Mouse (Mus musculus): ENCODE measurements around the gene Teddm3. TPM values are rescaled to one million over a fixed set of nuclear protein-coding genes. Genes with fewer than 3 reads are reported as not detected.
A peak's percentile ranks its signal among the peaks of the same experiment; 100 is the strongest.
"Not testable (repeated sequence)": the region's sequence is repeated elsewhere in the genome, so short reads cannot be mapped to it uniquely, and the experiment has no call there.

The Teddm3 gene
- 0.12 TPM in 1 of 2 replicates, not detected in the other for polyA plus RNA-seq (2012; rRNA removed)

DNA sequence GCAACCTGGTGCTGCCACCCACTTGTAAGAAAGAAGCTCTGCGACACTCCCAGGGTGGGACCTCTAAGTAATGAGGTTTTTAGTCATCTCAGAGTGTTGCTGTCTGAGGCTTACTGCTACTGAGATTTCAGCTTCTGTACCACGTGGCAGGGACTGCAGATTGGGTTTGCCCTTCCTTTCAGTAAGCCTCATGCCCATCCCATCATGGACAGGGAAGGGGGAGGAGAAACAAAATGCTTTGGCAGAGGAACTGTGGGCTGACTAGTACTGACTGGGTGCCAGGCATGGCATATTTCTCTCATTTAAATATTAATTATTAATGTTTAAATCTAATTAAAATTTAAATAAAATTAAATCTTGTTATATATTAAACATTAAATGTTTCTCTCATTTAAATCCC is at the start of gene Teddm3:
Gene Teddm3 (minus strand): TSS at position 101 of the 400 bp plus-strand sequence.
- not testable (repeated sequence) for H3K4me3 ChIP-seq (ENCODE audit: insufficient read depth, low read depth, low read length); H3K36me3 ChIP-seq (ENCODE audit: control insufficient read depth, insufficient read depth, low read length); H3K27ac ChIP-seq (ENCODE audit: insufficient read depth, low read depth, low read length); DNase-seq; H3K4me1 ChIP-seq (ENCODE audit: control insufficient read depth, insufficient read depth, low read length); H3K27me3 ChIP-seq (replicated peaks; ENCODE audit: control insufficient read depth, insufficient read depth, low read length)
- WGBS = no CpG with 5 or more reads among the region's 2 CpGs

DNA sequence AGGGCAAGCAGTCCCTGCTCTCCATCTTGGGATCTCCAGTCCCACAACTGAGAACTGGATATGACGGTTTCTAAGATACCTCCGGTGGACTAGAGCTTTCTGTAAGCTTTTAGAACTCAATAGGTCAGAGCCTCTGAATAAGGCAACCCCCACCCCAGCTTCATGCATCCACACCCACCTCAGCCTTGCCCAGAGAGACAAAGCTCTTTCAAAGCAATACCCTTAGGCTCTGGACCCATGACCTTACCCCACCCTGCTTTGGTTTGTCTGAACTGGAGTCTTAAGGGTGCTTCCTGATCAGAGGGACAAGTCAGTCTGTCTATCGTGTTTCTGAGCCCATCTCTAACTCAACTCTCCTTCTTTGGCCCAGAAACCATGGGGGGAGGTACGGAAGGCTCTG is 48.9 kb upstream of the Teddm3 start:
- H3K4me1 ChIP-seq (ENCODE audit: control insufficient read depth, insufficient read depth, low read length) = no peaks in the 10 kb centered on the region
- 80% methylated on average over 4 of the region's 4 CpGs for WGBS
- no peak for TF ChIP-seq CTCF (conservative IDR thresholded peaks at IDR 0.05; ENCODE audit: insufficient read depth, insufficient read length, low read depth, low read length)
- TF ChIP-seq POLR2A (IDR thresholded peaks at IDR 0.05; ENCODE audit: low read depth, low read length) = no peak
- no peak overlapping the region for H3K27ac ChIP-seq (ENCODE audit: insufficient read depth, low read depth, low read length)
- H3K36me3 ChIP-seq (ENCODE audit: control insufficient read depth, insufficient read depth, low read length) = no peaks in the 10 kb centered on the region
- no peaks in the 10 kb centered on the region for H3K27me3 ChIP-seq (replicated peaks; ENCODE audit: control insufficient read depth, insufficient read depth, low read length)
- no peak for DNase-seq
- H3K4me3 ChIP-seq (ENCODE audit: insufficient read depth, low read depth, low read length) = no peak overlapping the region

DNA sequence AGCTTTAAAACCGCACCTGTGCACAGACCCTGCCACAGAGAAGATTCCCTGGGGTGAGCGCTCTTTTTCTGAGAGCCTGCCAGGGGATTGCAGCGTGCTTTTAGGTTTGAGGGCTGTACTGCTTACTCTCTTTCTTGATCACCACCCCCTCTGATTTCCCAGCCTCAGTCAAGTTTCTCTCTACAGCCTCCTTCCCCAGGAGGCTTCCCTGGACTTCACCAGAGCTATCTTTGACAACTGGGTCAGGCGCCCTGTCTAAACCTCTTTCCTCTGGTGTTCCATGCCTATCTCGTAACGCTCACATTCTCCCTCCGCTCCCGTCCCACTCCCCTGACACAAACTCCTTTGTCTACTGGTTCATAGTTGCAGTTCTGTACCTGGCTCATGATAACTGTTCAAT is 45.6 kb upstream of the Teddm3 start:
- TF ChIP-seq CTCF (conservative IDR thresholded peaks at IDR 0.05; ENCODE audit: insufficient read depth, insufficient read length, low read depth, low read length) (no peak), POLR2A (IDR thresholded peaks at IDR 0.05; ENCODE audit: low read depth, low read length) (no peak)
- no peaks in the 10 kb centered on the region for H3K36me3 ChIP-seq (ENCODE audit: control insufficient read depth, insufficient read depth, low read length)
- DNase-seq = no peak
- H3K27ac ChIP-seq (ENCODE audit: insufficient read depth, low read depth, low read length) = no peak overlapping the region
- no peak overlapping the region for H3K4me3 ChIP-seq (ENCODE audit: insufficient read depth, low read depth, low read length)
- WGBS = 89% methylated on average over 8 of the region's 8 CpGs
- H3K4me1 ChIP-seq (ENCODE audit: control insufficient read depth, insufficient read depth, low read length) = no peaks in the 10 kb centered on the region
- no peaks in the 10 kb centered on the region for H3K27me3 ChIP-seq (replicated peaks; ENCODE audit: control insufficient read depth, insufficient read depth, low read length)

DNA sequence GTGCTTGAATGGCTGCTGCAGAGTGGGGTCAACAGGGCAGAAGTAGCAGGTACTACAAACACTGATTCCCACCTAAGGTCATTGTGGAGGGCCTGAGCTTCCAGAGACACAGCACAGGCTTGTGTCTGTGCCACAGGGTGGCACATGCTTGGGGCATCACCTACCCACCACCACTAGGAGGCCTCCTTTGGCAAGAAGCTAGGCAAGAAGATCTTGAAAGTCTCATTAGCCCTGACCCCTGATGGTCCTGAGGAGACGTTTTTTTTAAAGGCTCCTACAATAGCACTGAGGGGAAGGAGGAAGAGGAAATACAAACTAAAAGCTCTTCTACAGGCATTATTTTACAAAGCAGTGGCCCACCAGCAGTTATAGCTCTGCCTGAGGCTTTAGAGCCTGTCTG is 44.7 kb upstream of the Teddm3 start:
- H3K27ac ChIP-seq (ENCODE audit: insufficient read depth, low read depth, low read length) = no peak overlapping the region
- H3K36me3 ChIP-seq (ENCODE audit: control insufficient read depth, insufficient read depth, low read length) = no peaks in the 10 kb centered on the region
- H3K27me3 ChIP-seq (replicated peaks; ENCODE audit: control insufficient read depth, insufficient read depth, low read length) = no peaks in the 10 kb centered on the region
- WGBS = 5% methylated on average over 1 of the region's 1 CpGs
- no peak overlapping the region for H3K4me3 ChIP-seq (ENCODE audit: insufficient read depth, low read depth, low read length)
- H3K4me1 ChIP-seq (ENCODE audit: control insufficient read depth, insufficient read depth, low read length) = no peaks in the 10 kb centered on the region
- no peak for DNase-seq
- TF ChIP-seq POLR2A (IDR thresholded peaks at IDR 0.05; ENCODE audit: low read depth, low read length) (no peak), CTCF (conservative IDR thresholded peaks at IDR 0.05; ENCODE audit: insufficient read depth, insufficient read length, low read depth, low read length) (peak; percentile 54)

DNA sequence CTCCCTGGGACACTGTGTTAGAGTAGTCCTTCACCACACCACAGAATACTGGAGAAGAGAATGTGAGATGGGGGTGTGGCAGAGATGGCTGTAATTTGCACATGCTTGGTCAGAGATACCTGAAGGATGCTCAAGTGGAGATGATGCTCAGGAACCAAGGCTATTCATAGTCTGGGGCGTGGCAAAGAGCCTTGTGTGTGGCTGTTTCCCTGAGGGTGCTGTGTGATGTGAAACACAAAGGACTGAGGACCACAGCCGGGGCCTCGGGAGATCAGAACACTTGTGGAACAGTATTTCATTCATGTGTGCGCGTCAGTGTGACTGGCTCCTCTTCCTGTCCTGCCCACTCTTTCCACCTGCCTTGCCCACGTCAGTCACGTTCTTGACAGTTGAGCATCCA is 44.2 kb upstream of the Teddm3 start:
- Histone ChIP-seq H3K27ac (ENCODE audit: insufficient read depth, low read depth, low read length) (no peak overlapping the region), H3K4me3 (ENCODE audit: insufficient read depth, low read depth, low read length) (no peak overlapping the region), H3K36me3 (ENCODE audit: control insufficient read depth, insufficient read depth, low read length) (no peaks in the 10 kb centered on the region), H3K4me1 (ENCODE audit: control insufficient read depth, insufficient read depth, low read length) (no peaks in the 10 kb centered on the region), H3K27me3 (replicated peaks; ENCODE audit: control insufficient read depth, insufficient read depth, low read length) (no peaks in the 10 kb centered on the region)
- no peak for DNase-seq
- no peak for TF ChIP-seq POLR2A (IDR thresholded peaks at IDR 0.05; ENCODE audit: low read depth, low read length)
- TF ChIP-seq CTCF (conservative IDR thresholded peaks at IDR 0.05; ENCODE audit: insufficient read depth, insufficient read length, low read depth, low read length) = no peak
- 84% methylated on average over 7 of the region's 7 CpGs for whole genome bisulfite sequencing

DNA sequence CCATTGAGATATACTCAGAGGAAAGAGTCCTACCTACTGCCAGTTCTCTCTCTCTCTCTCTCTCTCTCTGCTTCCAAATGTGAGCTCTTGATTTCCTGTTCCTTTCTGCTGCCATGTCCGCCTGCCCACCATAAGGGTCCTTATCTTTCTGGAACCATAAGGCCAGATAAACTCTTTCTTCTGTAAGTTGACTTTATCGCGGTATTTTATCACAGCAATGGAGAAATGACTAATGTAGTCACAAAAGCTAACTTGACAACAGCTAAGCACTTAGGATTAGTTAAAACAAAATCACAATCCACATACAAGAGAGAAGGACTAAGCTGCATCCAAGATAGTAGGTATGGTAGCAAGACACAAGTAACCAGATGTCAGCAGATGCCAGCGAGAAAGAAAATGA is 43.7 kb upstream of the Teddm3 start:
- H3K27ac ChIP-seq (ENCODE audit: insufficient read depth, low read depth, low read length) = no peak overlapping the region
- DNase-seq = no peak
- no peaks in the 10 kb centered on the region for H3K27me3 ChIP-seq (replicated peaks; ENCODE audit: control insufficient read depth, insufficient read depth, low read length)
- TF ChIP-seq CTCF (conservative IDR thresholded peaks at IDR 0.05; ENCODE audit: insufficient read depth, insufficient read length, low read depth, low read length) (no peak), POLR2A (IDR thresholded peaks at IDR 0.05; ENCODE audit: low read depth, low read length) (no peak)
- no peaks in the 10 kb centered on the region for H3K4me1 ChIP-seq (ENCODE audit: control insufficient read depth, insufficient read depth, low read length)
- H3K4me3 ChIP-seq (ENCODE audit: insufficient read depth, low read depth, low read length) = no peak overlapping the region
- WGBS = 90% methylated on average over 4 of the region's 4 CpGs
- H3K36me3 ChIP-seq (ENCODE audit: control insufficient read depth, insufficient read depth, low read length) = no peaks in the 10 kb centered on the region

DNA sequence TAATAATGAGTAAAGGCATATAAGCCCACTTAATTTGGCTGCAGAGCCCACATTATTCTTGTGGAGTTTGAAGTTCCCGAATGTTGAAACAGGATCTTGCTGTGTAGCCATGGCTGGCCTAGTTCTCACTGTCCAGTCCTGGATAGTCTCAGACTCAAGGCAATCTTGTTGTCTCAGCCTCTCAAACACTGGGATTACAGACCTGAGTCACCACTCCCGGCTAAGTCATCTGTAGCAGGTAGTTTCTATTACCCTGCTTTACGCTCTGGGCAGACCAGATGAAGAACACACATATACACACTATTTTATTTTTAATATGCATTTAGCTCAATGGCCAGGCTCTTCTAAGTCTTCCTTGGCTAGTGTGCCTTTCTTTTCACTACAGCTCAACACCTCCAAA is 42.8 kb upstream of the Teddm3 start:
- Histone ChIP-seq H3K4me1 (ENCODE audit: control insufficient read depth, insufficient read depth, low read length) (no peaks in the 10 kb centered on the region), H3K4me3 (ENCODE audit: insufficient read depth, low read depth, low read length) (no peak overlapping the region), H3K27me3 (replicated peaks; ENCODE audit: control insufficient read depth, insufficient read depth, low read length) (no peaks in the 10 kb centered on the region), H3K27ac (ENCODE audit: insufficient read depth, low read depth, low read length) (no peak overlapping the region), H3K36me3 (ENCODE audit: control insufficient read depth, insufficient read depth, low read length) (no peaks in the 10 kb centered on the region)
- TF ChIP-seq POLR2A (IDR thresholded peaks at IDR 0.05; ENCODE audit: low read depth, low read length) (no peak), CTCF (conservative IDR thresholded peaks at IDR 0.05; ENCODE audit: insufficient read depth, insufficient read length, low read depth, low read length) (no peak)
- DNase-seq = no peak
- WGBS = 83% methylated on average over 3 of the region's 3 CpGs
